Mouse (Mus musculus) liver, adult 2 months (tissue): ENCODE results near the gene Kcnh2.

Experiments
- CTCF ChIP-seq: fragments of 200-500 bp; IDR thresholded peaks from 2 replicates; pipeline ENCODE4 v1.5.1; 2011; ENCODE audit warnings: low read depth, low read length, control low read depth
- POLR2A ChIP-seq: fragments of 200-500 bp; IDR thresholded peaks from 2 replicates; pipeline ENCODE4 v1.6.1; 2011; ENCODE audit warnings: low read length, control low read depth; ENCODE audit not compliant: insufficient read depth; ENCODE audit errors: extremely low read depth

DNA sequence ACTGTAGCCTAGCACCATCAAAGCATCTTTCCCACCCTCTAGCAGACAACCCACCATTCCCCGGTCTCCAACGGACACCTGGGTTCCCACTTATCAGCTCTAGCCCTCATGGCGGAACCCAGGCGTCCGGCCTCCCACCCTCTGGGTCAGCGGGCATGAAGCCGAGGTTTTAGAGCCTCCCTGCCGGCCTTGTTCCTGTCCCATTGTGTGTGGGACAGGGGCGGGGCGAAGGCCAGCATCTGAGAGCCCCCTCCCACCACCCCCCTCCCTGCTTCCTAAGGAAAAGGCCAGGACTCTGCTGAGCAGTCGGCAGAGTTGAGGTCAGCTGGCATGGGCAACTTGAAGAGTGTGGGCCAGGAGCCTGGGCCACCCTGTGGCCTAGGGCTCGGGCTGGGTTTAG is 13.1 kb upstream of the Kcnh2 start, which contains the start of gene Nos3:
- no peak for TF ChIP-seq CTCF
- no peak for TF ChIP-seq POLR2A
